Mouse (Mus musculus) 416B (cell line): ENCODE data around the gene Fry.
A peak's percentile ranks its signal among the peaks of the same experiment; 100 is the strongest.

Source experiments
- DNase-seq: peaks from one replicate; pipeline ENCODE4 v3.0.0; 2011; ENCODE audit warnings: low read depth

Gene Fry

DNA sequence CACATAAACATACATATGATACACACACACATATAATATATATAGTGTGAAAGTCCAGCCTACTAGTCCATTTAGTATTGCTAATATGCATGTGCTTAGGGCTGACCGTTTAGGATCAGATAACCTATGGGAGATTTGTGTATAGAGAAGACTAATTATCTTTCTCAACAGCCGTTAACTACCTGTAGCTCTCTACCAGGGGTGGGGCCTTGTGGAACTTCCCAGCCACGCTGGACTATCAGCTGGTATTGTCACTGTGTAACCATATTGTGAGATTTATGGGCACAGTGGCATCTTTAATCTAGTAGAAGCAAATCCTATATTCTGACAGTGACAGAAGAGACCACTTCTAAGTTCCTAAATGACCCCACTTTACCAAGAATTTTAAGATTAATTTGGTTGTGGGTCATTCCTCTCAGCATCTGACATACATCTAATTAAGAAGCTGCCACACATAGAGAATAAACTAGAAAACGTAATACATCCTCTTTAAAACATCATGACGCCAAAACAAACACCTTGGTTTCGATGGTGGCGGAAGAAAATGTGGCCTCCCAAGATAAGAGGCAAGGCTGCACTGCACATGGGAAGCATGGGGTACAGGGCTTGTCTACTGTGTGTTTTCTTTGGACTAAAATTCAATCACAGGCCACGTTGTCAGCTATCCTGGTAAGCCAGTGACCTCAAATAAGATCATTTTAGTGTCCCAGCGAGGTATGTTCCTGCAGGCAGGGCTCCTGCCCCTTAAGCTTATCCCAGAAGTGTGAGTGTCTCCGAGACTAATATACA, 271.3 kb downstream of the Fry start:
- DNase-seq = no peak

DNA sequence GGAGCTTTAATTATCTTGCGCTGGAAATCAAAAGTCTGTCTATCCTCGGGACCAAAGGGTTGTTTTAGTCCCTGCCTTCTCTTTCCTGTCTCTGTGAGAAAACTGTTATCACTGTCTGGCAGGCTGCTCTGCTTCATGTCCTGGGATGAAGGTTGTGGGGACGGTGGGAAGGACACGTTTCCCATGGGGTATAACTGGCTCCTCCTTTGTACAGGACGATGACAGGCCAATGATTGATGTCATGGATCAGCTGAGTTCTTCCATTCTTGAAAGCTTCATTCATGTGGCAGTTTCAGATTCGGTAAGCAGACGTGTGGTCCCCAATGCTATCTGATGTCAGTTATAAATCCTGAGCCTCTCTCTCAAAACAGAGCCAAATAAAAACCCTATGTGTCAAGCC, 272.0 kb downstream of the Fry start:
- no peak for DNase-seq

GRCm38 (mm10) chr5:150394645-150395044, 276.2 kb downstream of the Fry start:
- DNase-seq = peak; percentile 9

- no peak for DNase-seq
These were observed 284.5 kb downstream of the Fry start for GRCm38 (mm10) chr5:150402832-150403447.

GRCm38 (mm10) chr5:150404867-150405266, 286.4 kb downstream of the Fry start:
- DNase-seq = no peak

- DNase-seq = no peak
These were observed 290.5 kb downstream of the Fry start for GRCm38 (mm10) chr5:150408979-150409378.

- no peak for DNase-seq
These were observed 291.1 kb downstream of the Fry start for GRCm38 (mm10) chr5:150409451-150410045.

DNA sequence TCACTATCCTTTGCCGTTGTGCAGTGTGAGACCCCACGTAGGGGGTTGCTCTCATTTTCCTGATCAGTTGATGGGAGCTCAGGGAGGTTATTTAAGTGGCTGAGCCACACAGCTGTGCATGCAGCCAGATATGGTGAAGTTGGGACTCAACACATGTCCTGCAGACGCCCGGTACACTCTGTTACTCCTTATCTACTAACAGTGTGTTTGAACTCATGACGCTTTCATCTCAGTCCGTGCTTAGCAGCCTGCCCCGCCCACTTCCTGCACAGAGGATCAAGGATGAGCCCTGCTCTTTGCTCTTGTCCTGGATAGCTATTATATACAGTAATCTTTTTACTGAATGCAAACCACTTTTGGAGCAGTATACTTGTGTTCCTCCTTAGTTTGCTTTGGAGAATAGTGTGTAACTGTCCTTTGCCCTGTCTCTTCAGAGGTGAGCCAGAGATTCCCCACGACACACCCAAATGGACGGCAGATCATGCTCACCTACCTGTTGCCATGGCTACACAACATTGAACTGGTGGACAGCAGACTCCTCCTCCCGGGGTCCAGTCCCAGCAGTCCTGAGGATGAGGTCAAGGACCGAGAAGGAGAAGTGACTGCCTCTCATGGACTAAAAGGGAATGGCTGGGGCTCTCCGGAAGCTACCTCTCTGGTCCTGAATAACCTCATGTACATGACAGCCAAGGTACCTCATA, 294.5 kb downstream of the Fry start:
- DNase-seq = no peak

DNA sequence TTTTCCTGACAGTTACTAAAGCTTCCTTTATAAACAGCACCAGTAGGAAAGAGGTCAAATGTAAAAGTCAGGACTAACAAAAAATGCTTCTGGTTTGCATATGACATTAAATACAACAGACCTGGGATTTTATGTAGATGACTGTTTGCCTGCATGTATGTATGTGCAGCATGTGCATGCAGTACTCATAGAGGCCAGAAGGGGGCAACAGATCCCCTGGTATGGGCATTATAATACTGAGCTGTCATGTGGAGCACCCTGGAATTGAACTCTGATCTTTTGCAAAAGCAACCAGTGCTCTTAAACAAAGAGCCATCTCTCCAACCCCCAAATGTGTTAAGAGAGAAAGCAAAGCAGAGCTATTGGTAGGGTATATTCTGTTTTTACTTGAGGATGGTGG, 296.4 kb downstream of the Fry start:
- DNase-seq = no peak

DNA sequence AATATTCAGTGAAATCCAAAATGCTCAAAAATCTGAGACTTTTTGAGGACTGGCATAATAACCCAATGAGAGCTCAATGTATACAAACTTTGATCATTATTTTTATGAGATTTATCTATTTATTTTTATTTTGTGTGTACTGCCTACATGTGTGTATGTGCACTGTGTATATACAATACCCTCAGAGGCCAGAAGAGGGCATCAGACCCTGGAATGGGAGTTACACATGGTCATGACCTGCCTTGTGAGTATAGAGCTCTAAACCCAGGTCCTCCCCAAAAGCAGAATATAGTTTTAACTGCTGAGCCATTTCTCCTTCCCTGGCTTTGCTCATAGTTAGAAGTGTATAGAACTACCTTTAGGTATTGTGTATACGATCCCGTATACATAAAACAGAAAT, 298.8 kb downstream of the Fry start:
- DNase-seq = no peak

DNA sequence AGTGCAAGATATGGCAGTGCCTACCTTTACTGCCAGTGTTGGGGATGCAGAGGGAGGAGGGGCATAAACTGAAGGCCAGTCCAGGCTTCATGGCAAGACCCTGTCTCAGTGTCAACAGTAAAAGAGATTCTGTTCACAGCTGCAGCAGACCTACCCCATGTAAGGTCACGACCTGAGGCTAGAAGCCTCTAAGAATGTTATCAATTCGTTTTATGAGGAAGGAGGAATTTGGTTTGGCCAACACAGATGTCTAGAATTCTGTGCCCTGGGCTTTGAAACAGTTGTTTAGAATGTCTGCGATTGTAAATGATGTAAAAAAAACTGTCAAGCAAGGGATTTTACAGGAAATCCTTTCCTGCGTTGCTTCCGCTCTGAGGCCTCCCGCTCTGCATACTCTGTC, 299.6 kb downstream of the Fry start:
- DNase-seq = no peak

GRCm38 (mm10) chr5:150425038-150425437, 306.6 kb downstream of the Fry start:
- no peak for DNase-seq

DNA sequence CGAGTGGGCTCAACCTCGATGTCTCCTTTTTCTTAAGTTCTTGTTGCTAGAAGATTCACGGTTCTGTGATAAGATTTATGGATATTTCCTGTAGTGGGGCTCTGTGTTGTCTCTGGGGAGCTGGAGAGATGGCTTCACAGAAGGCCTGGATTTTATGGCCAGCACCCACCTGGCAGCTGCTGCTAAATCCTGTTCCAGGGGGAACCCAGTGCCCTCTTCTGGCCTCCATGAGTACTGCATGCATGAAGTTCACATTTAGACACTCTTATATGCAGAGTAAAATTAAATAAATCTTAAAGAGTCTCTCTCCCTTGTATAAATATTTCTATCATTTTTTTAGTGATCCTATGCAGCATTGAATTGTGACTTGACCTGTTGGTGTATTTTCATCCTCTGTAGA, 308.1 kb downstream of the Fry start:
- DNase-seq = peak; percentile 50

DNA sequence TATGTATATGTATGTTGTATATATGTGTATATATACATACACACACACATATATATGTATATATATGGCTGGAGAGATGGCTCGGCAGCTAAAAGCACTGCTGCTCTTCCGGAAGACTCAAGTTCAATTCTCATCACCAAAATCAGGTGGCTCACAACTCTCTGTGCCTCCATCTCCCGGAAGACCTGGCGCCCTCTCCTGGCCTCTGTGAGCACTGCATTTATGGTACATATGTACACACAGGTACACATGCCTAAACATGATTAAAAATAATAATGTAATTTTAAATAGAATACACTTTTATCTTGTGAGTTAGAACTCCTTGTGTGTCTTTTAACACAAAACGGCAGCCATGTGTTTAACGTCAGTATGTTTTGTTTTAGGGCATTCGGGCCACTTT, 312.8 kb downstream of the Fry start:
- DNase-seq = peak; percentile 25

GRCm38 (mm10) chr5:150432960-150433359, 314.5 kb downstream of the Fry start:
- no peak for DNase-seq

GRCm38 (mm10) chr5:150436629-150437389, 318.4 kb downstream of the Fry start:
- no peak for DNase-seq

GRCm38 (mm10) chr5:150441690-150442089, 323.2 kb downstream of the Fry start:
- peak; percentile 78 for DNase-seq

- no peak for DNase-seq
These were observed 333.0 kb downstream of the Fry start for GRCm38 (mm10) chr5:150451281-150452003.

- no peak for DNase-seq
These were observed 333.7 kb downstream of the Fry start for GRCm38 (mm10) chr5:150452004-150452626.

DNA sequence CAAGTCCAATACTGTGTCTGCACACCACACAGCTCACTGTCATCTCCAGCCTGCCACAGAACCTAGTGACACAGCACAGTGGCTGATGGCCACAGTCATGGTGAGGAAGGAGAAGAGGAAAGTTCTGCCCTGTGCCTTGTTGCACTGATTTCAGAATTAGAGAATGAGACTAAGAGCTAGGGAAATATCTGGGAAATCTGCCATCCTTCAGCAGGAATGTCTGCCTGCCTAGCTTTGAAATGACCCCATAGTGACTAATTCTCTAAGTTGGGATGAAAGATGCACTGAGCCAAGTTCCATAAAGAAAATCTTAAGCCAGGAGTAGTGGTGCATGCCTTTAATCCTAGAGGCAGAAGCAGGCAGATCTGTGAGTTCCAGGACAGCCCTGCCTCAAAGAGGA, 334.2 kb downstream of the Fry start:
- DNase-seq = no peak

GRCm38 (mm10) chr5:150453490-150453889, 335.0 kb downstream of the Fry start:
- DNase-seq = no peak
